Mouse (Mus musculus): ENCODE measurements around the gene Gcnt1. TPM values are rescaled to one million over a fixed set of nuclear protein-coding genes. Genes with fewer than 3 reads are reported as not detected.

Gene Gcnt1
- polyA plus RNA-seq, 1 experiment: 11.5 TPM

DNA sequence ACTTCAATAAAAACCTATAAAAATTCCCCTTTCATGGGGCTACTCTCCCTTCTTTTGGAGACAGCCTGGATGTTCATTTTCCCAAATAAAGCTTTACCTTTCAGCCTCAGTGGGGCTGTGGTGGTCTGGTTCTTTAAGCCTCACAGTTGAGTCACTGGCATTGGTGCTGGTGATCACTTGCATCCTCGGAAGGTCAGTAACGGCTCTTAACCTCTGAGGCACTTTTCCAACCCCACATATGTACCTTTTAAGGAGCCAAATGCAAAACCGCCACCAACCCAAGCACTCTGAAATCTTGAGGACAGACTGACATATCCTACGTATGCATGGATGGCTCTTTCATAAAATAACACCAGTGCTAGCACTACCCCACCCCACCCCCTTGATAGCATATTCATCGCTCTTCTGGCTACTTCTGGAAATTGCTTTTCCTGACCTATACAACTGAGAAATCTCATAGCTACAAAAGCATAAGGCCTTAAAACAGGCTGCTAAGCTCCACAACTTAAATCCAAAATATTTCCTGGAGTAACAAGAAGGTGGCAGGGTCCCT is 48.9 kb downstream of the Gcnt1 start:
- DNase-seq (ENCODE audit: low read depth): no peak

DNA sequence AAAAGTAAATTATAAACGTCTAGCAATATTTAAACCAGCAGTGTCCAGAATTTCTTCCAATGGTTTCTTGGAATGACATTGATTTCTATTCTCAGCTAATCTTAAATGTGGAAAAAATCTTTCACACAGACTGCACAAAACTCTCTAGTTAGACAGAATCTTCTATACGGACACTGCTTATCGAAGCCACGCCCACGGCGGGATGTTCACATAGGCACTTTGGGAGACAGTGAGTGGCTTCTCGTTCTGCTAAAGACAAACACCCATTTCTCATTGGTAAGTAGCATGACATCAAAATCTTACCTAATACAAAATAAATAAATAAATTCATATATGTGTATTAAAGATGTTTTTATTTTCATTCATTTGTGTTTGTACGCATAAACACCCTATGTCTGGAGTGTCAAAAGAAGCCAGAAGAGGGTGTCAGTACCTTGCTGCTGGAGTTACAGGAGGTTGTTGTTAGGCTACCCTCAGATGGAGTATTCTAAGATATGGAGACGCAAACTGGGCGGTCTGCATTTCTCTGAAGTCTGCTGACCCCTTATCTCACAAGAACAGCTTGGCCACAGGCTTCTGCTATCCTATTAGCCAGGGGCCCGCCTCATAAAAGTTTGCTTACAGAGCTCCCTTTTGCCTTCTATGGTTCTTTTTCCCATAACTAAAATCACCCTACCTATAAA is 49.5 kb downstream of the Gcnt1 start:
- no peak for DNase-seq (ENCODE audit: low read depth)

DNA sequence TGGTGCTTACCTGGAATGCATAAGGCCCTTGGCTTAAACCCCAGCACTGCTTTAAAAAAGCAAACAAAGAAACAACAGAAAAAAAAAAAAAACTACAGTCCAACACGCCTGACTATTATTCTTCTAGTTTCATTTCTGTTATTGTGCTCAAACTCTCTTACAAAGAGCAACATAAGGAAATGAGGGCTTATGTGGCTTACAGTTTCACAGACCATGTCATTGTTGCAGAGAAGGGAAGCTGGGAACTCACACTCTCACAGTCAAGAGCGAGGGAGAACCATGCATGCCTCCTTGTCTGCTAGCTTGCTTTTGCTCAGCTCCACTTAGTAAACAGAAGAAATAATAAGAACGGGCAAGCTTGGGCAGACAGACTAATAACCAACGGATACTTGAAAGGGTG is 52.9 kb downstream of the Gcnt1 start:
- no peak for DNase-seq (ENCODE audit: low read depth)

DNA sequence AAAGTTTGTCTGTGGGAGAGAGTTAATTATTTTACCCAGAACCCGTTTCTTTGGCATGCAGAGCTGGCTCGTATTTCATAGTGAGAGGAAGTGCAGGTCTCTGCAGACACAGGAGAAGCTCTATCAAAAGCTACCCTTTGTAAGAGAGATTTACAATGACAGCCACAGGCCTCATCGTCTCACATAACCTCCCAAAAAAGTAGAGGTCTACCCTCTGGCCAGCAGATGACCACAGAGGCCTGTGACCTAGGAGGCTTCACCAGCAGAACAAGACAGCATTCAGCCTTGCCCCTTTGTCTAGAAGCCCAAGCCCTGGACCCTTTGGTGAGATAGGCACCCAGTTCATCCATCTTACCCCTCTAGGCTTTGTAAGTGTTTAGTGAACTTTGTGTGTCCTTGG is 53.9 kb downstream of the Gcnt1 start:
- DNase-seq (ENCODE audit: low read depth): no peak

DNA sequence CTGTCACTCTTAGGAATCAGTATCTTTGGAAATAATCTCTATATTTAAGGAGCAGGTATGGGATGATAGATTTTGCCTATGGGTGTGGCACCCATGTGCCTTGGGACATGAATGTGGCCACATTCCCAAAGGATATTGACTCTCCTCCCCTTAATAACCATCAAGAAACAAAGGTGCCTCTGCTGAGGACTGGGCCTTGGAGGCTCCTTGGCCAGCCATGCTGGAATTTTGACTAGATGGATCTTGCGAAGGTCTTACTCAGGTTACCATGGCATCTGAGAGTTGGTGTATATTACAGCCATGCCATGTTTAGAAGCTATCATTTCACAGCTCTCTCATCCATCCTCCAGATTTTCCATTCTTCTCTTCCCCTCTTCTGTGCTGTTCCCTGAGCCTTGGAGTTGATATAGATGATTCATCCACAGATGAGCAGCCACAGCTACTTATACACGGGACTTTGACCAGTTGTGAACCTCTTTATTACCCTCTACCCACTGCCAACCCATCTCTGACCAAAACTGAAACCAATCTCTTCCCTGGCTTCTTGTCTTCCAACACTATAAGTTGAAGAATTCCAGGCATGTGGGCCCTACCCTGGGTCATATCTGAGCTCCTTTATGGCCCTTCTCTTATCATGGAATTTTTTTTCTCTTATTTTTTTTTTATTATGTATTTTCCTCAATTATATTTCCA is 56.2 kb downstream of the Gcnt1 start:
- DNase-seq (ENCODE audit: low read depth): no peak

DNA sequence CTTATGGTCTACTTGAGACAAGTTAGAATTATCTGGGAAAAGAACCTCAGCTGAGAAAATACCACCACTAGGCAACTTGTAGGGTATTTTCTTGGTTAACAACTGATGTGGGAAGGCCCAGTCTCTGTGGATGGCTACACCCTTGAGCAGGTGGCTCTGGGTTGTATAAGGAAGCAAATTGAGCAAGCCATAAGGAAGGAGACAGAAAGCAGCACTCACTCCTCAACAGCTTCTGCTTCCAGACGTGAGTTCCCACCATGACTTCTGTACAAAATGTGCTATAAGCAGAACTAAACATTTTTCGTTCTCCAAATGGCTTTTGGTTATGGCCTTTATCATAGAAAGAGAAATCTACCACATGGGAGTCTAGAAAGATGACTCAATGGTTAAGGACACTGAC is 58.2 kb downstream of the Gcnt1 start:
- no peak for DNase-seq (ENCODE audit: low read depth)

DNA sequence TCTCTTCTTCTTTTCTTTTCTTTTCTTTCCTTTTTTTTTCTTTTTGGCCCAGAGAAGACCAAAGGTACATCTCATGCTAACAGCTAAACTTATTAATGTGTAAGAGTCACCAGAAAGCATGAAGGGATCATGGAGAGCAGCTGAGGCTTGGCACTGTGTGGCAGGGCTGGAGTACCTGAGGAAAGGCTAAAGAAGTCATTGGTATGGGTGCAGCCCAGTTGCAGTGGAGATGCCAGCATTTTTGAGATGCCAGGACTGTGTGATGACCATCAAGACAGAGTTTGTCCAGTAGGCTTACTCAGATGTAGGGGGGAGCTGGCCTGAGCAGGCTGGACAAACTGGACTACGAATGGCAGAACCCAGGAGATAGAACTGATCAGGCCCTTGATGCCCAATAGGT is 58.9 kb downstream of the Gcnt1 start:
- no peak for DNase-seq (ENCODE audit: low read depth)

DNA sequence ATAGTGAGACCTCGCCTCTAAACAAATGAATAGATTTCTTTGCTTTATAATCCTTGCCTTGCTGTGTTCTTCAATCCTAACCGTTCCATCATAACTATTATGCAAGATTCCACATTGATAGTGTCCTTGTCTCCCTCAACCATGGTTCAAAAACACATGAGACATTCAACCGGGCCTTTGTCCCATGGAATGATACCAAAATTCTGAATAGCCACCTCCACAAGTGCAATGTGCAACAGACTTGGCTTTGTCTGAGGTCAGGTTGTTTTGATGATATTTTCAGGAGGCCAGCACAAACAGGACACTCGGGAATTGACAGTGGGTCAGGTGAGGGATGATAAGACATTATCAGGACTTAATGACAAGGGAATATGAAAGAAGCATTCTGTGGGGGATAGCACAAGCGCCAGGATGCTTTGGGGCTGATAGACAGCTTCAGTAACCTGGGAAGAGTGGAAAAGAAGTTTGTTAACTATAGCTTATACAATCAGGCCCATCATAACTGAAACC is 59.9 kb downstream of the Gcnt1 start:
- DNase-seq (ENCODE audit: low read depth): no peak

DNA sequence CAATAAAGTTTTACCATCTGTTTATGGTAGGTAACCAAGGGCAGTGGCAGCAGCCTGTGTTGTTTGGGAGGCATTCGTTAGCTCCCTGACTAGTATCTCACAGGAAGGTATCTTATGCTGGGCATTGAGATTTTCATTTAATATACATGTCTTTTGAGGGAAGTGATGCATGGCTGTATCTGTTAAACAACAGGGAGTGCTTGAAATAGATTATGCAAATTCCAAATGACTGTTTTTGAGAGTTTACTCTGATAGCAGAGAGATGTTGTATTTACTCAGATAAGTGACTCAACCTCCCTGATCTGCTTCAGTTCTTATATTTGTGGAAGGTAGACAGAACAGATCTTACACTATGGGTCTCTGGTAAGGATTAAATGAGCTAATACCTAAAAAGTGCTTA is 61.1 kb downstream of the Gcnt1 start:
- DNase-seq (ENCODE audit: low read depth): no peak

DNA sequence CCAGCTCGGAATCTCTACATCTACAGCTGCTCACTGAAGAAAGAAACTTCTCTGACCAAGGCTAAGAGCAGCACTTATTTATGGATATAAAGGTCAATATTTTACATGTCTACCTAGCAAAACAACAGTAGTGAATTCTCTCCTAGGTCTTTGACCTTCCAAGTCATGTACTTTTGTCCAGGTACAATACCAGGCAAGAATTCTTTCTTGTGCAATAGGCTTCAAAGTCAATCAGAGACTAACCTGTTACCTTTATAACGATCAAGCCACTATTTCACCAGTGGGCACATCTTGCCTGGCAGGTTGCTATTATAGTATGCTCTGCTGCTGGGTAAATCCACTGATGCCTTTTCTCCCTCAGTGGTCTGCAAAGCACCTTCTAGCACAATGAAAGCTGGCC is 61.6 kb downstream of the Gcnt1 start:
- DNase-seq (ENCODE audit: low read depth): no peak

DNA sequence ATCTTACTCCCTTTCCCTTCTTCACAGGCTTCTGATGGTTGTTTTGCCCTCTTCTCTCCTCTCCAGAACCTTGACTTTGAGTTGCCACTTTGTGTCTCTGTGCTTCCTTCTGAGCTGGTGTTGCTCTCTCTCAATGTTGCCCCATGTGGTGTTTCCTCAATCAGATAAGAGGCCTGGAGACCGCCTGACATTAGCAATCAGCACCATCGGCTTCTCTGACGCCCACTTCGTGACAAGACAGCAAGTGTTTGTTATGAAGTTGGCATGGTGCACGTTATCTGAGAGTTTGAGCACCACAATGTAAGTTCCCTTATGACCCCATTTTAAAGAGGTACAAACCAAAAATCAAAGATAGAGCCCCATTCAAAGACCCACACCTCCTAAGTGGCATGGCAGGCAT is 76.6 kb downstream of the Gcnt1 start:
- no peak for DNase-seq (ENCODE audit: low read depth)

DNA sequence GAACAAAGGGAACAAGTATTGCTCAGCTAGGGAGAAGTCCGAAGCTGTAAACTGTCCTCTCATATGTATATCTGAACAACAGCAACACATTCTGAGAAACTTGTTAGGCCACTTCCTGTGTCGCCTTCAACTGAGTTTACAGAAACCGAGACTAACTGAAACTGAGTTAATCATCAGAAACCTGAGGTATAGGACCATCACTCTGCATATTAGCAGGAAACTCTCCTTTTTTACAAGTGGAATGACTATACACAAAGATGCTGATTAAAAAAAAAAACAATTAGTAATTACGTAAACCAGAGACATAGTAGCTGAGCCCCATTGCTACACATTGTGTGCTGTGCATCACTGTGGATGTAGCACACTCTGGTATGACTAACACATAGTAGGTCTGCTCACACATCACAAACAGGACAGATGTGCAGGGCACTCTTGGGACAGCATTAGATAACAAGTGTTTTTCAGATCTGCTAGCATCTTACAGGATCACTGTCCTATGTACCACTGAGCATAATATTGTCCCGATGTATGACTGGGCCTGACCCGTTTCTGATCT is 77.4 kb downstream of the Gcnt1 start:
- no peak for DNase-seq (ENCODE audit: low read depth)

DNA sequence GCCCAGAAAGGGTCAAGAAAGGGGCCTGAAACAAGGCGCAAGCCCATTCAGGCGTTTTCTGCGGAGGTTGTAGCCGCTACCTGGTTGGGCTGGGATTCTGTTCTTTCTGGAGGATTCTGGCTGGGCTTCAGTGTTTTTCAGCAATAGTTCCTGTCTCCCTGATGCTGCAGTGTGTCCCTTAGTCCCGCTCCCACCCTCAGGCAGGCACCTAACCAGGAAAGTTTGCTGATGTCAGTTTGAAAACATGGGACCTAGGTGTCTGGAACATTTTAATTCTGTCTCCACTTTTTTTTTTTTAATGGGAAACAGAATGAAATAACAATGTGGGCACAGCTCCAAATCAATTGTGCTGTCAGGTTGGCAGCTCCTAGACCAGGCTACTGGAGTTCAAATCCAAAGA is 78.5 kb downstream of the Gcnt1 start:
- no peak for DNase-seq (ENCODE audit: low read depth)

DNA sequence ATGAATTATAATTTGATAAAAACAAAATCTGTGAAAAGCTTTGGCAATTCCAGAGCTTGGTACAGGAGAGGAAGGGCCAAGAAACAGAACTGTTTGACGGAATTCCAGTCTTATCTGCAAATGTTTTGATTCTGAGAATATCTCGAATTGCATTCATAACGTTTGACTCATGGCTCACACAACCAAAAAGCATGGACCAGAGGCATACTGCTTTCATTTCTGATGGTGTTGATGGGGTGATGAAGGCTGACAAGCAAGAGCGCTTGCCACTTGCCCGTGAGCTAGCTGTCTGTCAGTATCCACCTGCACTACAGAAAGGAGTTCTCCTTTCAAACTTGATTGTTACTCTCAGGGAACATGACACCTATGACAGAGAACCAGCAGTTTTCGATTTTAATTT is 83.1 kb downstream of the Gcnt1 start:
- no peak for DNase-seq (ENCODE audit: low read depth)

DNA sequence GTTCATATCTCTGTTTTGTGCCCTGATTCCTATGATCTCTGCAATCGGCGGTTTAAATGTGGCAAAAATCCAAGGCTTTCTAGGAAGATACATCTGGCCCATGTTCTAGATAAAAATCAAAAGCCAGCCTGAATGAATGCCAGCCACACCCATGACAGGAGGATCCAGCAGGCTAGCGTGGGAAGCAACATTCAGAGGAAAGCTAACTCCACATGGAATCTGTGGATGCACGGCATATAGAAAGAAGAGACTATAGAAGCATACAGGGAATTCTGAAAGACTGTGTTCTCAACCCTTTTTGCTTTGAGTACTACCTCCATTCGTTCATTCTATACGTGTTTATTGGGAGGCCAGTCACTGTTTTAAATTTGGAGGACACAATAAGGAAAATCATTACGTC is 86.6 kb downstream of the Gcnt1 start:
- DNase-seq (ENCODE audit: low read depth): no peak

DNA sequence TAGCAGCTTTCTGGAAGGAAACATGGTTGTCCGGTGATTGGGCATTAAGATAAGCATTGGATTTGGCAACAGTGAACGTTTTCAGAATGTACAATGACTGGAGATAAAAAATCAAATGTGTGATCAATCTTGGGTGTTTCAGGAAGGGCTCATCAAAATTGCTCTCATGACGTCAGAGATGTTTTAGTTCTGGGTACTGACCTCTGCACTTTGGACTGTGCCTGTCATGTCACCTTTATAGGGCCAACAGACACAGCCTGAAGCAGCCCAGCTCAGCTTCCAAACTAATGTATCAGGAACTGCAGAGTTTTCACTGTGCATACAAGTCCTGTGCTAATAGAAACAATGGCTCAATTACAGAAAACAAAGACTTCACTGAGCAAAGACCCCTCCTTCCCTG is 89.3 kb downstream of the Gcnt1 start:
- DNase-seq (ENCODE audit: low read depth): no peak

DNA sequence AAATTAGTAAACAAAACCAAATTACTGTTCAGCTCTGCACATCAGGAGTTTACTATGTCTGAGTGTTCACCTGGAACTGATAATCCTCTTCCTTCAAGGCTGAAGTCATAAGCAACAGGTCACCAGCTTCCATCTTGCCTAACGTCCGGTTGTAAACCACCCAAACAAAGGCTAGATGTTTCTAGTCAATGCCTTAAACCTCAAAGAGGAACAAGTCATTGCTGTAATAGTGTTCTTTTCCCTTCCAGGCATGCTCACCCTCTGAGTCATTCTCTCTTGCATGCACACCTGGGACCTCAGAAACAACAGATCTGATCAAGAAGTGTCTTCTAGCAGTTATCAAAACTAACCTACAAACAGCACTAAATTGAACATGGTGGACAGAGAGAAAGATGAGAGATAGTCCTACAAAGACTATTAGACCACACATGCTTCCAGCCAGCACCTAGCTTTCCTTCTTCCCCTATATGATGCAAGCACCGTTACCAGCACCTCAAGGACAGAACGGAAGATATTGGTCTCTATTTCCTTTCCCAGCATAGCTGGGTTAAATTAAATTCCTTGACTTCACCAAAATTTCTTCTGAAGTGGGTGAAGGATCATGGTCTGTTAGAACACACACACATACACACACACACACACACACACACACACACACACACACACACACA is 94.1 kb downstream of the Gcnt1 start:
- no peak for DNase-seq (ENCODE audit: low read depth)

Other genes starting within 250 kb of the Gcnt1 start
- 42.8 and 67.8 TPM in 2 replicates for gene Rfk, start 21.2 kb upstream of the Gcnt1 start, polyA plus RNA-seq (2012; rRNA removed)